Mouse (Mus musculus) forebrain, embryonic 16.5 days (tissue): ENCODE measurements around the gene Upk1a. TPM values are rescaled to one million over a fixed set of nuclear protein-coding genes. Genes with fewer than 3 reads are reported as not detected.

Source experiments
- ATAC-seq: fragments of 200-750 bp; cut with Nextera tagmentation; 2 replicates; pipeline ENCODE4 v1.8.0; 2017; ENCODE audit warnings: mild to moderate bottlenecking, moderate library complexity
- H3K27ac ChIP-seq: fragments of 300-500 bp; sonication (generic); 2 replicates; pipeline ENCODE4 v1.5.1; 2014; ENCODE audit warnings: low read length, control low read depth
- H3K27me3 ChIP-seq: fragments of 300-500 bp; sonication (generic); replicated peaks from 2 replicates; pipeline ENCODE4 v1.6.1; 2014; ENCODE audit warnings: low read length; ENCODE audit not compliant: control insufficient read depth, insufficient read depth
- H3K36me3 ChIP-seq: fragments of 300-500 bp; sonication (generic); 2 replicates; pipeline ENCODE4 v1.6.1; 2014; ENCODE audit not compliant: control insufficient read depth, insufficient read depth
- H3K4me1 ChIP-seq: fragments of 300-500 bp; sonication (generic); replicated peaks from 2 replicates; pipeline ENCODE4 v1.6.1; 2014; ENCODE audit warnings: low read length; ENCODE audit not compliant: control insufficient read depth, insufficient read depth
- H3K4me2 ChIP-seq: fragments of 300-500 bp; sonication (generic); 2 replicates; pipeline ENCODE4 v1.6.1; 2014; ENCODE audit warnings: mild to moderate bottlenecking, low read length, control low read depth
- H3K4me3 ChIP-seq: fragments of 300-500 bp; sonication (generic); replicated peaks from 2 replicates; pipeline ENCODE4 v1.5.1; 2014; ENCODE audit warnings: mild to moderate bottlenecking, low read length, control low read depth
- H3K9ac ChIP-seq: fragments of 300-500 bp; sonication (generic); replicated peaks from 2 replicates; pipeline ENCODE4 v1.6.1; 2014; ENCODE audit warnings: low read depth, low read length, control low read depth
- H3K9me3 ChIP-seq: fragments of 300-500 bp; sonication (generic); 2 replicates; pipeline ENCODE4 v1.6.1; 2016; ENCODE audit warnings: low read length; ENCODE audit not compliant: control insufficient read depth
- WGBS: fragments of 180-500 bp; shearing (Covaris S2); extraction: QIAGEN DNeasy Blood & Tissue Kit; methylation state at CpG from one replicate; pipeline ENCODE4 v1.1.7; 2014; 5-methylcytosine and 5-hydroxymethylcytosine counted together
- microRNA-seq: library from miRNA; unstranded; fragments of <30 nt; microRNA quantifications from one replicate; pipeline ENCODE4, GENCODE M21; 2017
- polyA plus RNA-seq: library from polyadenylated mRNA; unstranded; fragments of >200 nt; fragmentation: Nextera tagmentation; extraction: Ambion mirVana; gene quantifications from 2 replicates; pipeline ENCODE4 v1.2.1, GENCODE M21; 2015

The Upk1a gene
- polyA plus RNA-seq, 1 experiment from 2014 or later = 0.34 TPM

DNA sequence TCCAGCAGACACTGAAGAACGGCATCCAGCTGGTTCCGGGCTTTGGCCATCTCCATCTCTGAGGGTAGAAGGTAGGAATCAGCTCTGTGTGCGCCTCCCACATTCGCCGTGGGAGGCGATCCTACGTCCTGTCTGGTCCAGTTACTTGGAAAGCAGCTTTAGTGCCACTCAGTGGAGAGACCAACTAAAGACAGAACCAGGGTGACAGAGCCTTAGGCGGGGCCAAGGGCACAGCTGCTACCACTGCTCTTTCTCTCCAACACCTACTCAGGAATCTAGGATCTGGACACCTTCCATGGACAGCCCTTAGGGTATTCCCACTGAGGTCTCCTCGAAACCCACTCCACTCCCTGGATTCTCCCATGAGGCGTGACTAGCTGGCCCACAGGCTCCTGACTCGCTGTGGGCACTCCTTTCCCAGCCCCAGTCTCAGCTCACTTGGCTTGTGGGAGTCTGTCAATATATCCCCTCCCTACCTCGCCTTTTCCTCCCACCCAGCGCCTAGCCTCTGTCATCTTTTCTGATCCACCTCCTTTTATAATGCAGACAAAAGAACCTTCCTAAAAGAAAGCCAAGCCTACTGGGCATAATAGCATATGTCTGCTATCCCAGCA is 54.6 kb downstream of the Upk1a start:
- Histone ChIP-seq H3K4me2 (no peak overlapping the region), H3K9me3 (no peaks in the 10 kb centered on the region), H3K27me3 (no peaks in the 10 kb centered on the region), H3K36me3 (0 out of 2 replicates have a peak, but pooled peaks cover 15% of the 10 kb centered on the region), H3K4me1 (peaks cover 31% of the 10 kb centered on the region), H3K4me3 (no peak overlapping the region), H3K9ac (no peak overlapping the region), H3K27ac (no peak overlapping the region)
- 89% methylated on average over 13 of the region's 13 CpGs for WGBS
- no peak for ATAC-seq

DNA sequence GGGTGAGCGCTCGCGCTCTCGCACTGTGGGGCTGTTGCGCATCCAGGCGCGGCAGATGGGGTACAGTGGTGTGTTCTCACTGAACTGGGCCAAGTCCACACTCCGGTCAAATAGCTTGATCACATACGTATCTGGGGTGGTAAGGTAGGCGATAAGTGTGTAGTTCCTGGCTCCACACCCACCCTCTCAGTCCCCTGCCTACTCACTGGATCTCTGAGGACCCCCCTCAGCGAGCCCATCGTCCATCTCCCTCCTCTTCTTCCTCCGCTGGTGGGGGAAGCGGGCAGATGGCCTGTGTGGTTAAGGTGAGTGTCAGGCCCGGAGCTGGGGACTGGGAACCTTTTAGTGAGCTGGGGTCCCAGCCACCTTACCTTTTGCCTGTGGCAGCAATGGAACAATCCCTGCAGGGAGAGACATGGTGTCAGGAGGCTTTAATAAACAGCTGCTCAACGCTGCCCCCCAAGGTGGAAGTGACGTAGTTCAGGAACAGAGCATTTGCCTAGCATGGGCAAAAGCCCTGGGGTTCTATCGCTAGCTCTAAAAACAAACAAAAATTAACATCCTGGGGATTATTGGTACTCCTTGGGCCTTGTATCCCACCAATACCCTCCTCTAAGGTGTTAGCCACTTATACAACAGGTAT is 55.6 kb downstream of the Upk1a start:
- H3K4me1 ChIP-seq = peaks cover 32% of the 10 kb centered on the region
- no peaks in the 10 kb centered on the region for H3K27me3 ChIP-seq
- no peak overlapping the region for H3K9ac ChIP-seq
- no peak overlapping the region for H3K4me3 ChIP-seq
- no peak overlapping the region for H3K27ac ChIP-seq
- no peaks in the 10 kb centered on the region for H3K9me3 ChIP-seq
- no peak overlapping the region for H3K4me2 ChIP-seq
- 0 out of 2 replicates have a peak, but pooled peaks cover 15% of the 10 kb centered on the region for H3K36me3 ChIP-seq
- 92% methylated on average over 18 of the region's 18 CpGs for WGBS
- ATAC-seq = no peak

DNA sequence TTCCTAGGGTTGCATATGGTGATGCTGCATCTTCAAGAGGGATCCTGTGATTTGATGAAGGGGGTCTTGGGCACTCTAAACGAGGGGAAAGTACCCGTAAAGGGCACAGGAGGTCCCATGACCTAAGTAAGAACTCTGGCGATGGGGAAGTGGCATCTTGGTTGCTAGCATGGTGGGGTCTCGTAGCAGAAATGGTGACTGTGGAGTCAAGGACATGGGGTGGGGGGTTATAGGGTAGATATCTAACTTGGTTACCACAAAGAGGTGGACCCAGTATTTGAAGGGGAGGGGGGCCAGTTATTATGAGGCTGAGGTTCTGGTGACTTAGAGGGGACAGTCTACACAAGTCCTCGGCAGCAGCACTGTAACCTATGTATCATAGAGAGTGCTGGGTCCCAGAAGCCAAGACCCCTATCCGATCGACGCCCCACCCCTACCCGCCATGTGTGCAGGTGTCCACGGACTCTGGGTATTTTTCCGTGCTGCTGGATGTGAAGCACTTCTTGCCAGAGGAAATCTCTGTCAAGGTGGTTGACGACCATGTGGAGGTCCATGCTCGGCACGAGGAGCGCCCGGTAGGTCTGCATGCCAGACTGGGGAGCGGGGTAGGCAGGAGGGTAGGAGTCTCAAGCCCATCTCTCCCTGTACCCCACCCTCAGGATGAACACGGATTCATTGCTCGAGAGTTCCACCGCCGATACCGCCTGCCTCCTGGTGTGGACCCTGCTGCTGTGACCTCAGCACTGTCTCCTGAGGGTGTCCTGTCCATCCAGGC is 58.6 kb downstream of the Upk1a start:
- H3K4me1 ChIP-seq = peaks cover 29% of the 10 kb centered on the region
- no peak overlapping the region for H3K9ac ChIP-seq
- no peaks in the 10 kb centered on the region for H3K27me3 ChIP-seq
- WGBS = 85% methylated on average over 22 of the region's 22 CpGs
- no peak overlapping the region for H3K27ac ChIP-seq
- H3K4me2 ChIP-seq = peak overlapping the region; percentile 96; the same call in 1 of the 2 replicates
- H3K4me3 ChIP-seq = no peak overlapping the region
- ATAC-seq = no peak
- 0 out of 2 replicates have a peak, but pooled peaks cover 15% of the 10 kb centered on the region for H3K36me3 ChIP-seq
- no peaks in the 10 kb centered on the region for H3K9me3 ChIP-seq

Small RNA genes within 50 kb of the gene (microRNA-seq; reads per million reads assigned to microRNA genes)
- not detected for gene Mir3569

Other genes with a start within 250 kb of the Upk1a start
- gene Tyrobp, start 199.1 kb downstream of the Upk1a start, polyA plus RNA-seq = 14.0 and 19.1 TPM in 2 replicates
- not detected in 2 replicates for gene Hcst, start 193.0 kb downstream of the Upk1a start, polyA plus RNA-seq
- 2.3 and 3.4 TPM in 2 replicates for gene Nfkbid, start 191.1 kb downstream of the Upk1a start, polyA plus RNA-seq
- gene Aplp1, start 167.3 kb downstream of the Upk1a start, polyA plus RNA-seq = 584 and 649 TPM in 2 replicates
- 0.22 and 0.43 TPM in 2 replicates for gene Kirrel2, start 155.2 kb downstream of the Upk1a start, polyA plus RNA-seq
- gene Nphs1, start 154.5 kb downstream of the Upk1a start, polyA plus RNA-seq = not detected in 2 replicates
- gene Prodh2, start 119.2 kb downstream of the Upk1a start, polyA plus RNA-seq = not detected in 2 replicates
- 122 and 148 TPM in 2 replicates for gene Arhgap33, start 77.8 kb downstream of the Upk1a start, polyA plus RNA-seq
- 9.3 and 11.1 TPM in 2 replicates for gene Hspb6, start 60.7 kb downstream of the Upk1a start, polyA plus RNA-seq
- gene Proser3, start 60.5 kb downstream of the Upk1a start, polyA plus RNA-seq = 8.8 and 13.5 TPM in 2 replicates
- 52.9 and 55.1 TPM in 2 replicates for gene Lin37, start 53.0 kb downstream of the Upk1a start, polyA plus RNA-seq
- gene U2af1l4, start 49.5 kb downstream of the Upk1a start, polyA plus RNA-seq = 107 and 111 TPM in 2 replicates
- gene Gm49396, start 49.5 kb downstream of the Upk1a start, polyA plus RNA-seq = 23.5 and 28.5 TPM in 2 replicates
- gene Psenen, start 49.2 kb downstream of the Upk1a start, polyA plus RNA-seq = 117 and 121 TPM in 2 replicates
- 5.8 and 6.3 TPM in 2 replicates for gene Igflr1, start 47.4 kb downstream of the Upk1a start, polyA plus RNA-seq
- 8.7 and 15.6 TPM in 2 replicates for gene Kmt2b, start 24.1 kb downstream of the Upk1a start, polyA plus RNA-seq
- 0.22 and 0.23 TPM in 2 replicates for gene Zbtb32, start 13.9 kb downstream of the Upk1a start, polyA plus RNA-seq
- 860 and 869 TPM in 2 replicates for gene Cox6b1, start 13.3 kb upstream of the Upk1a start, polyA plus RNA-seq
- gene Etv2, start 23.0 kb upstream of the Upk1a start, polyA plus RNA-seq = not detected in 2 replicates
- gene Rbm42, start 37.5 kb upstream of the Upk1a start, polyA plus RNA-seq = 153 and 155 TPM in 2 replicates
- 34.0 and 34.5 TPM in 2 replicates for gene Haus5, start 52.1 kb upstream of the Upk1a start, polyA plus RNA-seq
- gene Pmis2, start 58.8 kb upstream of the Upk1a start, polyA plus RNA-seq = not detected in 2 replicates
- not detected in 2 replicates for gene 2200002J24Rik, start 86.1 kb upstream of the Upk1a start, polyA plus RNA-seq
- 1.3 and 2.4 TPM in 2 replicates for gene Atp4a, start 99.4 kb upstream of the Upk1a start, polyA plus RNA-seq
- gene Tmem147, start 116.7 kb upstream of the Upk1a start, polyA plus RNA-seq = 202 and 214 TPM in 2 replicates
- gene Gapdhs, start 130.8 kb upstream of the Upk1a start, polyA plus RNA-seq = 0.68 and 1.1 TPM in 2 replicates
- gene Sbsn, start 138.6 kb upstream of the Upk1a start, polyA plus RNA-seq = 2.2 and 2.3 TPM in 2 replicates
- 1.1 and 2.2 TPM in 2 replicates for gene Dmkn, start 150.9 kb upstream of the Upk1a start, polyA plus RNA-seq
- 3.9 TPM in 1 of 2 replicates, not detected in the other for gene Krtdap, start 175.0 kb upstream of the Upk1a start, polyA plus RNA-seq
- gene Ffar2, start 210.9 kb upstream of the Upk1a start, polyA plus RNA-seq = 0.14 TPM in 1 of 2 replicates, not detected in the other
- gene Ffar3, start 243.3 kb upstream of the Upk1a start, polyA plus RNA-seq = not detected in 2 replicates
- not detected in 2 replicates for gene Ffar1, start 248.7 kb upstream of the Upk1a start, polyA plus RNA-seq